Mouse (Mus musculus): ENCODE measurements around the gene Eif2b1. TPM values are rescaled to one million over a fixed set of nuclear protein-coding genes. Genes with fewer than 3 reads are reported as not detected.
"Not testable (repeated sequence)": the region's sequence is repeated elsewhere in the genome, so short reads cannot be mapped to it uniquely, and the experiment has no call there.

Eif2b1 gene
- total RNA-seq, 2 experiments from 2014 or later = 37.6 to 37.9 TPM

DNA sequence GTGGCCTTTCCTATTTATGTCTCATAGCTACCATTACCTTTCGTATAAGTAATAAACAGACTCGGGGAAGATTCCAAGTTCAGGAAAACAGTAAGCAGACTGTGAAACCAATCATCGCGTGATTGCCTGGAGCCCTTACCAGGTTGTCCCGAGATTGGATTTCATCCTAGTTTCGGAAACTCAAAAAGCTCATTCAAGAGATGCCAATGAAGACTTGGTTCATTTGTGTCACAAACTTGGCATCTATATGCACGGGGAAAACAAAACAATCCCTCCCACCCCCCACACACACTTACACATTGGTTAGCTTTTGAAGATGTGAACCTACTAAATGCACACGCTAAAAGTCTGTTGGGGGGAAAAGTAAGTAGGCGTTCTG lies 26.8 kb downstream of the Eif2b1 start:
- intact Hi-C loops (cut with DNase I) = no loop called here
- DNase-seq (ENCODE audit: low spot score in 2 of 2) = no peak

DNA sequence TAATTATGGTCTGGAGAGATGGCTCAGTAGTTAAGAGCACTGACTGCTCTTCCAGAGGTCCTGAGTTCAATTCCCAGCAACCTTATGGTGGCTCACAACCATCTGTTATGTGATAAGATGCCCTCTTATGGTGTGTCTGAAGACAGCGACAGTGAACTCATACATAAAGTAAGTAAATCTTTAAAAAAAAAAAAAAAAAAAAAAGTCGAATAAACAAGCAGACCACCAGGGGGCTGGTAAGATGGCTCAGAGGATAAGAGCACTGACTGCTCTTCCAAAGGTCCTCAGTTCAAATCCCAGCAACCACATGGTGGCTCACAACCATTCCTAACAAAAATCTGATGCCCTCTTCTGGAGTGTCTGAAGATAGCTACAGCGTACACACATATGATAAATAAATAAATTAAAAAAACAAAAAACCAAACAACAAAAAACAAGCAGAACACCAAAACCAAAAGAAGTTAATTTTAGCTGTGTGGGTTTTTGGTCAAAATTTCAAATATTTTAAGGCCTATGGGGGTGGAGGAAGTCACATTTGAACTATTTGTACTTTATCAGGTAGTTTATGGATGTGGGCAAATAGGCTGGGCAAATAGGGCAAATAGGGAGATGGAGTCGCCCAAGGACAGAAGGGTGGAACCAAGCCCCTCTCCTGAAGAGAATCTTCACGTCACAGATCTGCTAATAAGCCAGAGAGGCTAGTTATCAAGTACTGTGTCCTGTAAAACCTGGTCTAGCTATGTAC lies 27.4 kb downstream of the Eif2b1 start:
- intact Hi-C loops (cut with DNase I); DNase-seq (ENCODE audit: low spot score in 2 of 2): not testable (repeated sequence)

DNA sequence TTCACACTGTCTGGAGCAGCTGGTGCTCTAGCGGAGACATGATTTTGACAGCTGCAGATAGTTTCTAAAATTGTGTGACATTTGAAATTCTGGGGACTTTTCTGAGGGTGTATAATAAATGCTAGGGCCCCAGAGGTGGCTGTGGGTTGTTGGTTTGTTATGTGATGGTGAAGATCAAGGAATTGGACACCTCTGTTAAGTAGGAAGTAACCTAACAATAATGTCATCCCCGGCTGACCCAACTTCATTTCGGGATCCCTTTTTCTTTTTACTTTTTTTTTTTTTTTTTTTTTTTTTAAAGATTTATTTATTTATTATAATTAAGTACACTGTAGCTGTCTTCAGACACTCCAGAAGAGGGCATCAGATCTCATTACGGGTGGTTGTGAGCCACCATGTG lies 28.2 kb downstream of the Eif2b1 start:
- intact Hi-C loops (cut with DNase I); DNase-seq (ENCODE audit: low spot score in 2 of 2): not testable (repeated sequence)

DNA sequence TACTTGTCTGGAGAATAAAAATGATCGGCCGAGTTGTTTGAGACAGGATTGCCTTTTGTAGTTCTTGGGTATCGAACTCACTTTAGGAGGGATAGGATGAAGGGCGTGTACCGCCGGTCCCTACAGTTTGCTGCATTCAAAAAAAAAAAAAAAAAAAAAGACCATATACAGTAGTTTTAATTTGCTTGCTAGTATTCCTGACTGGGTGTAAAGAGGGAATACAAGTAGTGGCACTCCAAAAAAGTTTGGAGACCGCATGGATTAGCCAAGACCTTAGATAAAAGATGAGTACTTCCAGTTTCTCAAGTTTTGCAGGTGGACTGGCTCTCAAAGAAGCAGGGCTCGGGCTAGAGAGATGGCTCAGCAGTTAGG lies 37.3 kb downstream of the Eif2b1 start:
- DNase-seq (ENCODE audit: low spot score in 2 of 2) = no peak
- intact Hi-C loops (cut with DNase I) = no loop called here

DNA sequence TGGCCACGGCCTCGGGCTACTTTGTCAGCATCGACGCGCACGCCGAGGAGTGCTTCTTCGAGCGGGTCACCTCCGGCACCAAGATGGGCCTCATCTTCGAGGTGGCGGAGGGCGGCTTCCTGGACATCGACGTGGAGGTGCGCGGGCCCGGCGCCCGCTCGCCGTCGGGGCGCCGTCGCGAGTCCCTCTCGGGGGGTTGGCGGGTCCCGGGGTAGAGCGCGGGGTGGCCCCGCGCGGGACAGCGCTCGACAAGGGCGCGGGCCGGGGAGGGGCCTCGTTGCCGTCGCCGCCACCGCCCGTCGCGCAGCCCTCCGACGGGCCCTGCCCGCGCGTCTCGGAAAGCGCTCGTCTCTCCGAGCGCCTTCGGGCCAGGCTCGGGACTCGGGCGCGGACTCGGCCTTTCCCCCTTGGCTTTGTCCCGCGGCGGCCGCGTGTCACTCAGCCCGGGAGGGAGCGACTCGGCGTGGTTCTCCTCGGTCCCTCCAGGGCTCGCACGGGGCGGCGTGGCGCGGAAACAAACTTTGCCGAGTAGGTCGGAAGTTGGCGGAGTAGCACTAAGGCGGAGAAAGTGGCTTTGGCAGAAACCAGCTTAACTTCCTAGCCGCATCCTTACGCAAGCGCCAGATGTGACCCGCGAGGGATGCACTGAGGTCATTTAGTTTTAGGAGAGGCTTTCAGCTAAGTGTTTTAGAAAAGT lies 37.9 kb downstream of the Eif2b1 start:
- intact Hi-C loops (cut with DNase I) = no loop called here
- DNase-seq (ENCODE audit: low spot score in 2 of 2) = peak; percentile 44 to 60

DNA sequence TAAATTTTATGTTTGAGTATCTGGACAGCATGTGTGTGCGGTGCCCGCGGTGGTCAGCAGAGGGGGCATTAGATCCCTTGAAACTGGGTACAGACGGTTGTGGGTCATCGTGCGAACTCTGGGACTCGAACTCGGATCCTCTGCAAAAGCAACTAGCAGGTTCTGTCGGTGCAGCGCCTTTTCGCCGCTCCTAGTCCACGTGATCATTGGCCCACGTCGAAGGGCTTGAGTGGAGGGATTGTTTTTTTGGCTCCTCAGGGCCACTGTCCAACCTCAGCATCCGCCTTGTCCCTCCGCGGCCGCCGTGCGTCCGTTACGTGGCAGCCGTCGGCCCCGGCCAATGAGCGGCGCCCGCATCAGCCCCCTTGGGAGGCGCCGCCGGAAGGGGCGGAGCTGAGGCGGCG lies 38.5 kb downstream of the Eif2b1 start, which contains the start of gene Tmed2:
TSS of gene Tmed2 (plus strand) at position 313 of the 404 bp plus-strand sequence.
- intact Hi-C loops (cut with DNase I) = no loop called here
- DNase-seq (ENCODE audit: low spot score in 2 of 2) = peak; percentile 97 to 99

DNA sequence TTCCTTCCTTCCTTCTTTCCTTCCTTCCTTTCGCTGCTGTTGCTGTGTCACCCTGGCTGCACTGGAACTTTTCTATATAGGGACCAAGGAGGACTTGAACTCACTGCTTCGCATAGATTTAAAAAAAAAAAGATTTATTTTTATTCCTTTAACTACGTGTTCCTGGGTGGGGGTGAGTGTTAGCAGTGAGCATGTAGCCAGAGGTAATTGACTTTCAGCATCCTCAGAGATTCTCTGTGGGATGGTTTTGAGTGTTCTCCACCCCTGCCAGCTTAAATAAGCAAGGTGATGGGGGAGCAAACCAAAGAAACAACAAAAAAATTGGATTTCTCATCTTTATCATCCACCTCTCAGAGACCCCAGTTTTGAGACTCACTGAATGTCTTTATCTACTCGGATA lies 39.0 kb downstream of the Eif2b1 start:
- no peak for DNase-seq (ENCODE audit: low spot score in 2 of 2)
- intact Hi-C loops (cut with DNase I) = loop anchor here (2.0 kb wide), 1 partner anchor 115 kb away; no protein-coding TSS in a partner anchor

DNA sequence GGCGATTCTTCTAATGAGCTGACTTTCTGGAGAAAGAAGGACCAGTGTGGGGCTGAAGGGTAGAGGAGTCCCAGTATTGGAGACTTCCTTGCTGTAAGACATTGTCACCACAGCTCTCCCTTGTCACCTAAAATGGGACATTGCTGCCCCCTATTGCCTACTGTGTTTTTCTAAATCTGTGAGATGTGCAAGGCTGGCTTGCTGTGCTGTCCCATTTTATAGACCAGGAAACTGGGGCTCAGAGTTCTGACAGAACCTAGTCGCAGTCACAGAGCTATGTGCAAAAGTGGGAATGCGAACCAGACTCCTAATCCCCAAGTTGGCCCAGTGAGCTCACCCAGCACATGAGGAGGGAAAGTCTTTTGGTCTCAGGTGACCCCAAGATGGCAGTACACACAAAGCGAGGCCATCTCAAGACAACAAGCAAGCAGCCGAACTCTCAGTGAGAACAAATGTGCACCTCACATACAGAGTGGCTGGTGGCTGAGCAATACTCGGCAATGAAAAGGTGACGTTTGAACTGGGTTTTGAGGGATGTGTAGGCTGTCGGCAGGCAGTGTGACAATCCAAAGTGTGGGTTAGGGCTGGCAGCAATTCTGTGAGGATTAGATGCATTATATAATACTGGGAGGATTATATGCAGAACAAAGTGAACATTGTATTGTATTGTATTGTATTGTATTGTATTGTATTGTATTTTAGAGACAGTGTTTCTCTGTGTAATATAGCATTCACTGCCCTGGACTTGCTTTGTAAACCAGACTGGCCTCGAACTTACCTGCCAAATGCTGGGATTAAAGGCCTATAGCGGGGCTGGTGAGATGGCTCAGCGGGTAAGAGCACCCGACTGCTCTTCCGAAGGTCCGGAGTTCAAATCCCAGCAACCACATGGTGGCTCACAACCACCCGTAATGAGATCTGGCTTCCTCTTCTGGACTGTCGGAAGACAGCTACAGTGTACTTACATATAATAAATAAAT lies 39.8 kb downstream of the Eif2b1 start:
- intact Hi-C loops (cut with DNase I) = loop anchor here (2.0 kb wide), 1 partner anchor 114 kb away; no protein-coding TSS in a partner anchor
- peak; percentile 47 to 53 for DNase-seq (ENCODE audit: low spot score in 2 of 2)

DNA sequence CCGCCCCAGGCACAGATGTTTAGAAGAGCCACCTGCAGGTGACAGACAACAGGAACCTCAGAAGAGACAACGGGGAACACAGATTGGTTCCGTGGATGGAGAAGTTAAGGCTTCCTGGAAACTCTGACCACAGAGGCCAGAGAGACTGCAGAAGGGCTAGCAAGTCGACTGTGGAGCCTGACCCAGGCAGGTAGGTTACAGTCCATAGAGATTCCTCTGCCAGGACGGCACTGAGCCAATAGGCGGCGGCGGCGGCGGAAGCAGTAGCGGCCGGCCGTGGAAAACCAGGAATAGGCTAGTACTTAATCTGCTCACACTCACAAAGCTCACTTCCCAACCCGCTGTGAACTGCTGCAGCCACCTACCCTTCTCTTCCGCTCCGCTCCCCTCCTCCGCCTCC lies 42.2 kb downstream of the Eif2b1 start:
- peak in 1 of 2 experiments; percentile 38 for DNase-seq (ENCODE audit: low spot score in 2 of 2)
- intact Hi-C loops (cut with DNase I) = no loop called here

DNA sequence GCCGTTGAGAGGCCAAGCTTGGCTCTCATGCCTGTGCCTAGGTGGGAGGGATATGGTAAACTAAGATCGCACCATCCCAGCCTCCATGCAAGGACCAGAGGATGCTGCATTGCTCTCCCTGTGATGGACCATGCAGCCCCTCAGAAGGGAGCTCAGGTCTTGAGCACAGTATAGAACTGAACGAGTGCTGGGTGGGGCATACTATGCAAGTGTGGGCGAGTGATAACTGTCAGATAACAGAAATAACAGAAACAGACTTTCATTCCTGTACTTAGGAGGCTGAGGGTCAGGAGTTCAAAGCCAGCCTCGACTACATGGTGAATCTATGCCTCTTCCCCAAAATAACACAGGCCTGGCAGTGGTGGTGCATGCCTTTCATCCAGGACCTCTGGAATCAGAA lies 43.9 kb downstream of the Eif2b1 start:
- intact Hi-C loops (cut with DNase I) = no loop called here
- DNase-seq (ENCODE audit: low spot score in 2 of 2) = no peak

DNA sequence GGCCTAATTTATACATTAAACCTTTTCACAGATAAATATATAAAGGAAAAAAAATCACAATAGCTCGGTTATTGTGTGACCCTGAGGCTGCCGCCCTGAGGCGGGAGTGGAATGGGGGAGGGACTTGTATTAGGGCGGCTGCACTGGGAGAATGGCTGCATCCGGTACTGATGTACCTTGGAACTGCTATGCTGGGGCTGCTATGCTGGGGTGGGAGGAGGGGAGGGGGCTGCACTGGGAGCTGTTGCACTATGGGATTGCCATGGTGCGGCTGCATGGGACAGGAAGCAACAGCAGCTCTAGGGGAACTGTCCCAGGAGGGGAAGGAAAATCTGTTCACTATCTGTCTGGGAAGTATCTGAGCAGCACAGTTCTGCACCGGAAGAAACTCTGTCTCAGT lies 46.5 kb downstream of the Eif2b1 start:
- no peak for DNase-seq (ENCODE audit: low spot score in 2 of 2)
- intact Hi-C loops (cut with DNase I) = loop anchor here (5.0 kb wide), 1 partner anchor 50 kb away; the partner anchor contains the start of gene Snrnp35

DNA sequence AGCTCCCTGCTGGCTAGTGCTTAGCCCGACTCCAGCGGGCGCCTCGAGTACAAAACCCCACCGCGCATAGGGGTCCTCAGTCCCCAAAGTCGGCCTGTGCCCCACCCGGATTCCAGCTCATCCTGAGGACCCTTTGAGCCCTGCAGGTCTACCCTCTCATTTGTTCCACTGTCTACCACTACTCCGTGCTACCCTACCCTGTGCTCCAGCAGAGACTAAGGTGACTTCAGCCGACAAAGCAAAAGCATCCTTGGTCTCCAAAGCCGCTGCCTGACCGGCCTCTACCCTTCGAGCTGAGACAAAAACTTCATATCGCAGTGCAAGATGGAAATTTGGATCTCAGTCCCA lies 47.4 kb downstream of the Eif2b1 start:
- no peak for DNase-seq (ENCODE audit: low spot score in 2 of 2)
- intact Hi-C loops (cut with DNase I) = loop anchor here (5.0 kb wide), 1 partner anchor 49 kb away; the partner anchor contains the start of gene Snrnp35

DNA sequence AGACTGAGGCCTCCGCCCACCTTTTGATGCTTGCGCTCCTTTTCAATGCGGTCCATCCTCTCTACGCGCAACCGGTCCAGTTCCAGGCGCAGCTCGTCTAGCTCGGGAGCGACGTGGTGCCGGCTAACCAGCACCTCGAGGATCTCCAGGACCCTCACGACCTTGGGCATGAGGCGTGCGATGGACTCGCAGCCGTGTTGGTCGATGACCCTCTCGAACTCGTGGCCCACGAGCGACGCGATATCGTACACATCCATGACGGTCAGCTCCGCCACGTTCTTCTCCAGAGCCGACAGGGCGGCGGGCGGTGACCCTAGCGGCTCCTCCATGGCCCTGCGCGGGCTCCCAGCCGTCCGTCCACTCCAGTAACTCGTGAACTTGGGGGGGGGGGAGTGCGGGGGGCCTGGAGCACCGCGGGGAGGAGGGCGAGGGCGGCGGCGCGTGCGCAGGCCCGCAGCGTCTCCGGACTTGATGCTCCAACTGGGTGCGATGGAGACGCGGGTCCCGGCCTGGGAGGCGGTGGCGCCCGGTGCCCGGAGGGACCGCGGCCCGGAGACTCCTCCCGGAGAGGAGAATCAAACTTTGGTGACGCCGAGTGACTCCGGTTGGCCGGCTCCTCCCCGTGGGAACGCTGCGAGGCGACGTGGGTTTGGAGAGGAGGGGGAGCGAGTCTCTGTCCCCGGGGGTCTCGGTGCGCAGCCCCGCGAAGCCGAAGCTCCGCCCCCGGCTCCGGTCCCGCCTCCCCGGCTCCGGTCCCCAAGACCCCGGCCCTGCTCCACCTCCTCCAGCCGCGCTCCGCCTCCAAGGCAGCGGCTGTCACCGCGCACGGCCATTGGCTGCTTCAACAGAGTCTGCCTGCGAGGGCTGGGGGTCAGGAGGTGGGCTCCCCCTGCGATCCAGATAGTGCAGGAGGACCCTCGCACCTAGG lies 48.0 kb downstream of the Eif2b1 start, which contains the start of gene Rilpl1:
TSS of gene Rilpl1 (minus strand) at position 737 of the 928 bp plus-strand sequence.
- DNase-seq (ENCODE audit: low spot score in 2 of 2) = peak; percentile 79 to 84
- intact Hi-C loops (cut with DNase I) = loop anchor here (5.0 kb wide), 1 partner anchor 49 kb away; the partner anchor contains the start of gene Snrnp35

DNA sequence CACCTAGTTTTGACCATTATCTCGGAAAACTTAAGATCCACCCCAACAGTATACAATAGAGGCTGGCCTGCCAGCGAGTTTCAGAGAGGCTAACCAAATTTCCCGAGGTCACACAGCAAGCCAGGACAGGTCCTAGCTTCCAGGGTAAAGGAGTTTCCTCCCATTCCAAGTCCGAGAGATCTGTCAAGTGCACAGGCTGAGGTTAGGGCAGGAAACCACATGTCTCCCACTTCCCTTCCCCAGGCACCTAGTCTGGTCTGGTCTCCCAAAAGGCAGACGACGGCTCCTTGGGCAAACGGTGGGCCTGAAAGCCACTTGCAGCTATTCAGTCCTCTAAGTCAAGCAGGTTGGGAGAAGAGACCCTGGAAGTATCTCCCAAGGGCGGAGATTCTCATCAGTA lies 49.2 kb downstream of the Eif2b1 start:
- intact Hi-C loops (cut with DNase I) = loop anchor here (5.0 kb wide), 1 partner anchor 47 kb away; the partner anchor contains the start of gene Snrnp35
- no peak for DNase-seq (ENCODE audit: low spot score in 2 of 2)

DNA sequence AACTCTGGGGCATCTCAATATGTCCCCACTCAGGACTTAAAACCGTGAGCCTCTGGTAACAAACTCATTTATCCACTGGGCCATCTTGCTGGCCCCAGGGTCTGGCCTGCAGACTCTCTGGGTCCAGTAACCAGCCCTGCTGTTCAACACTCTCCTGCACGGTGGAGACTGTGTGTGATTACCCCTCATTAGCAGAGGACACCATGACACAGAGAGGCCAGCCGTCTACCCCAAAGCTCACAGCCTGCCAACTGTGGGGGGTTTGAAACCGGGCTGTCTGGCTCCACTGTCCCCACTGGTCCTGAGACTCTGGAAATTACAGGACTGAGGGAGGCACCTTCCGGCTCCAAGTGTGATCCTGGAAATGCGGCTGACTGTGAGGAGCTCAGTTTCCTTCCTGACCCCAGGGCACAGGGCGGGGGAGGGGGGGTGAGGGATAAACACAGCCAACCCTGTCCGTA lies 49.7 kb downstream of the Eif2b1 start:
- intact Hi-C loops (cut with DNase I) = no loop called here
- no peak for DNase-seq (ENCODE audit: low spot score in 2 of 2)

DNA sequence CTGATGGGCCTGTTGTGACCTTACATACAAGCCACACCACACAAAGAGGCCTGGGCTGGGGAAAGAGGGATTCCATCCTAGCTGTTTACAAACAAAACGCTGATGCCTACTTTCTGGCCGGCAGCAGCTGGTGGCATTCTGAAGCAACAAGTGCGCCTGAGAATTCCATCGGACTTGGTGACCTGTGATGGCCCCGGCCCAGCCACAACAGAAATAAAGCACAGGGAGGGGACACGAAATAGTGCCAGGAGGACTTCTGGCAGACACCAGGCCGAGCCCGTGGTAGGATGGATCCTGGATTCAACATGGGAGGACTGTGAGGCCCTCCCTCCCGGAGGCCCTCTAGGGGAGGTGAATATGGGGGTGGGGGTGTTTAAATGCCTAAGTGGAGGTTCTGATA lies 50.1 kb downstream of the Eif2b1 start:
- intact Hi-C loops (cut with DNase I) = no loop called here

DNA sequence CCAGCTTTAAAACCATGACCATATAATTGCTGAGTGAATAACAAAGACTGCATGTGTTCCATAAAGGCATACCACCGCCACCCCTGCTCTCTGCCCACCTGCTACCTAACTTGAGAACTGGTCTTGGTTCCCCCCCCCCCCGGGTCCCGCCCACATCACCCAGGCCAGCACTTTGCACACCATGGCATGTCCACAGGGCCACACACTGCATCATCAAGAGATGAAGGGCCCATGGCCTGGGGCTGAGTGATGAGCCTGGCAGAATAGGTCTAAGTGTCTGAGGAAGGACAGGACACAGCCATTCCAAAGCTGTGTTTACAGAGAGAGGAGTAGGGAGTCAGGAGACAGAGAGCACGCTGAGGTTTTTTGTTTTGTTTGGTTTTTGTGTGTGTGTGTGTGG lies 50.6 kb downstream of the Eif2b1 start:
- no peak for DNase-seq (ENCODE audit: low spot score in 2 of 2)
- intact Hi-C loops (cut with DNase I) = no loop called here

More for the DNA sequence above, 50.1 kb downstream of the Eif2b1 start:
- DNase-seq (ENCODE audit: low spot score in 2 of 2) = no peak

DNA sequence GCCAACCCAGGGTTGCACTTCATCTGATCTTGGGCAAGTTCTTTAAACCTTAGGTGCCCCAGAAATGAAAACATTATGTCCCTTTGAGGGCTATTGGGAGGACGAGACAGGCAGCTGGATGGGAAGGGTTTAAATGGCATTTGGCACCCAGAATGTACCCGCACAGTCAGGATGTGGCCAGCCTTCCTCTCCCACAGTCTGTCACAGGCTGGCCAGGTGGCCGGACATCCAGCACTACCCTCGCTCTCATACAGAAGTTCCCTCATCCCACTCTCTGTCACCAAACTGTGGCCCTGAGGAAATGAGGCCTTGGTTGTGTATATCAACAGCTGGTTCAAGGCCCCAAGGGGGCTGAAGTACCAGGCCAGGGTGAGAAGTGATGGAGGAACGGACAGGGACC lies 54.0 kb downstream of the Eif2b1 start:
- no peak for DNase-seq (ENCODE audit: low spot score in 2 of 2)
- intact Hi-C loops (cut with DNase I) = no loop called here
